Mouse (Mus musculus): ENCODE measurements around the gene Sipa1l1. TPM values are rescaled to one million over a fixed set of nuclear protein-coding genes. Genes with fewer than 3 reads are reported as not detected.

Gene Sipa1l1
- polyA plus RNA-seq, 1 experiment, result 152 TPM

GRCm38 (mm10) chr12:82457609-82458008 is 288.5 kb downstream of the Sipa1l1 start:
- Histone ChIP-seq H3K4me3 (ENCODE audit: insufficient read depth, low read length) (no peak overlapping the region), H3K4me1 (ENCODE audit: control insufficient read depth, insufficient read depth, low read length) (no peaks in the 10 kb centered on the region), H3K27ac (ENCODE audit: insufficient read depth, low read length) (no peak overlapping the region)
- TF ChIP-seq POLR2A (IDR thresholded peaks at IDR 0.05; ENCODE audit: extremely low read depth, insufficient read depth, low read length), result no peak
- no peak for TF ChIP-seq CTCF (IDR thresholded peaks at IDR 0.05; ENCODE audit: extremely low read depth, insufficient read depth, low read length)

- no peaks in the 10 kb centered on the region for H3K4me1 ChIP-seq (ENCODE audit: control insufficient read depth, insufficient read depth, low read length)
- TF ChIP-seq CTCF (IDR thresholded peaks at IDR 0.05; ENCODE audit: extremely low read depth, insufficient read depth, low read length) (no peak), POLR2A (IDR thresholded peaks at IDR 0.05; ENCODE audit: extremely low read depth, insufficient read depth, low read length) (no peak)
- H3K4me3 ChIP-seq (ENCODE audit: insufficient read depth, low read length), result no peak overlapping the region
- H3K27ac ChIP-seq (ENCODE audit: insufficient read depth, low read length), result no peak overlapping the region
Measured at GRCm38 (mm10) chr12:82458017-82458416, 288.9 kb downstream of the Sipa1l1 start.

- Histone ChIP-seq H3K4me3 (ENCODE audit: insufficient read depth, low read length) (no peak overlapping the region), H3K27ac (ENCODE audit: insufficient read depth, low read length) (no peak overlapping the region), H3K4me1 (ENCODE audit: control insufficient read depth, insufficient read depth, low read length) (peaks cover 3% of the 10 kb centered on the region; the same call in 1 of the 2 replicates)
- TF ChIP-seq POLR2A (IDR thresholded peaks at IDR 0.05; ENCODE audit: extremely low read depth, insufficient read depth, low read length) (no peak), CTCF (IDR thresholded peaks at IDR 0.05; ENCODE audit: extremely low read depth, insufficient read depth, low read length) (no peak)
Measured at GRCm38 (mm10) chr12:82467234-82467633, 298.1 kb downstream of the Sipa1l1 start.

- H3K4me3 ChIP-seq (ENCODE audit: insufficient read depth, low read length), result no peak overlapping the region
- TF ChIP-seq POLR2A (IDR thresholded peaks at IDR 0.05; ENCODE audit: extremely low read depth, insufficient read depth, low read length) (no peak), CTCF (IDR thresholded peaks at IDR 0.05; ENCODE audit: extremely low read depth, insufficient read depth, low read length) (peak; percentile 69)
- H3K4me1 ChIP-seq (ENCODE audit: control insufficient read depth, insufficient read depth, low read length), result peaks cover 3% of the 10 kb centered on the region; the same call in 1 of the 2 replicates
- no peak overlapping the region for H3K27ac ChIP-seq (ENCODE audit: insufficient read depth, low read length)
Measured at GRCm38 (mm10) chr12:82467641-82468040, 298.5 kb downstream of the Sipa1l1 start.

- no peak for TF ChIP-seq CTCF (IDR thresholded peaks at IDR 0.05; ENCODE audit: extremely low read depth, insufficient read depth, low read length)
- no peak for TF ChIP-seq POLR2A (IDR thresholded peaks at IDR 0.05; ENCODE audit: extremely low read depth, insufficient read depth, low read length)
- H3K4me3 ChIP-seq (ENCODE audit: insufficient read depth, low read length), result no peak overlapping the region
- H3K27ac ChIP-seq (ENCODE audit: insufficient read depth, low read length), result no peak overlapping the region
- H3K4me1 ChIP-seq (ENCODE audit: control insufficient read depth, insufficient read depth, low read length), result peaks cover 3% of the 10 kb centered on the region; the same call in 1 of the 2 replicates
Measured at GRCm38 (mm10) chr12:82468416-82468815, 299.3 kb downstream of the Sipa1l1 start.

GRCm38 (mm10) chr12:82469706-82470361 is 300.7 kb downstream of the Sipa1l1 start:
- Histone ChIP-seq H3K27ac (ENCODE audit: insufficient read depth, low read length) (no peak overlapping the region), H3K4me1 (ENCODE audit: control insufficient read depth, insufficient read depth, low read length) (peaks cover 3% of the 10 kb centered on the region; the same call in 1 of the 2 replicates), H3K4me3 (ENCODE audit: insufficient read depth, low read length) (peak overlapping the region; percentile 39)
- TF ChIP-seq POLR2A (IDR thresholded peaks at IDR 0.05; ENCODE audit: extremely low read depth, insufficient read depth, low read length) (no peak), CTCF (IDR thresholded peaks at IDR 0.05; ENCODE audit: extremely low read depth, insufficient read depth, low read length) (peak; percentile 98)

GRCm38 (mm10) chr12:82470362-82470936 is 301.3 kb downstream of the Sipa1l1 start:
- Histone ChIP-seq H3K4me3 (ENCODE audit: insufficient read depth, low read length) (peak overlapping the region; percentile 39), H3K27ac (ENCODE audit: insufficient read depth, low read length) (no peak overlapping the region), H3K4me1 (ENCODE audit: control insufficient read depth, insufficient read depth, low read length) (peaks cover 3% of the 10 kb centered on the region; the same call in 1 of the 2 replicates)
- TF ChIP-seq POLR2A (IDR thresholded peaks at IDR 0.05; ENCODE audit: extremely low read depth, insufficient read depth, low read length), result peak; percentile 71
- TF ChIP-seq CTCF (IDR thresholded peaks at IDR 0.05; ENCODE audit: extremely low read depth, insufficient read depth, low read length), result no peak

- Histone ChIP-seq H3K27ac (ENCODE audit: insufficient read depth, low read length) (no peak overlapping the region), H3K4me3 (ENCODE audit: insufficient read depth, low read length) (no peak overlapping the region), H3K4me1 (ENCODE audit: control insufficient read depth, insufficient read depth, low read length) (peaks cover 5% of the 10 kb centered on the region; the same call in 1 of the 2 replicates)
- TF ChIP-seq CTCF (IDR thresholded peaks at IDR 0.05; ENCODE audit: extremely low read depth, insufficient read depth, low read length) (no peak), POLR2A (IDR thresholded peaks at IDR 0.05; ENCODE audit: extremely low read depth, insufficient read depth, low read length) (no peak)
Measured at GRCm38 (mm10) chr12:82472796-82473195, 303.7 kb downstream of the Sipa1l1 start.

GRCm38 (mm10) chr12:82473238-82473637 is 304.1 kb downstream of the Sipa1l1 start:
- Histone ChIP-seq H3K4me3 (ENCODE audit: insufficient read depth, low read length) (no peak overlapping the region), H3K27ac (ENCODE audit: insufficient read depth, low read length) (no peak overlapping the region), H3K4me1 (ENCODE audit: control insufficient read depth, insufficient read depth, low read length) (0 out of 2 replicates have a peak, but pooled peaks cover 2% of the 10 kb centered on the region)
- no peak for TF ChIP-seq CTCF (IDR thresholded peaks at IDR 0.05; ENCODE audit: extremely low read depth, insufficient read depth, low read length)
- TF ChIP-seq POLR2A (IDR thresholded peaks at IDR 0.05; ENCODE audit: extremely low read depth, insufficient read depth, low read length), result no peak

- Histone ChIP-seq H3K27ac (ENCODE audit: insufficient read depth, low read length) (no peak overlapping the region), H3K4me3 (ENCODE audit: insufficient read depth, low read length) (no peak overlapping the region), H3K4me1 (ENCODE audit: control insufficient read depth, insufficient read depth, low read length) (0 out of 2 replicates have a peak, but pooled peaks cover 2% of the 10 kb centered on the region)
- no peak for TF ChIP-seq POLR2A (IDR thresholded peaks at IDR 0.05; ENCODE audit: extremely low read depth, insufficient read depth, low read length)
- no peak for TF ChIP-seq CTCF (IDR thresholded peaks at IDR 0.05; ENCODE audit: extremely low read depth, insufficient read depth, low read length)
Measured at GRCm38 (mm10) chr12:82474409-82474808, 305.3 kb downstream of the Sipa1l1 start.

Measured in cortical plate, adult 2 months (tissue).